Mouse (Mus musculus): ENCODE results near the gene Fbxw9. TPM values are rescaled to one million over a fixed set of nuclear protein-coding genes. Genes with fewer than 3 reads are reported as not detected.

The Fbxw9 gene
- polyA plus RNA-seq, 1 experiment: 32.6 TPM

DNA sequence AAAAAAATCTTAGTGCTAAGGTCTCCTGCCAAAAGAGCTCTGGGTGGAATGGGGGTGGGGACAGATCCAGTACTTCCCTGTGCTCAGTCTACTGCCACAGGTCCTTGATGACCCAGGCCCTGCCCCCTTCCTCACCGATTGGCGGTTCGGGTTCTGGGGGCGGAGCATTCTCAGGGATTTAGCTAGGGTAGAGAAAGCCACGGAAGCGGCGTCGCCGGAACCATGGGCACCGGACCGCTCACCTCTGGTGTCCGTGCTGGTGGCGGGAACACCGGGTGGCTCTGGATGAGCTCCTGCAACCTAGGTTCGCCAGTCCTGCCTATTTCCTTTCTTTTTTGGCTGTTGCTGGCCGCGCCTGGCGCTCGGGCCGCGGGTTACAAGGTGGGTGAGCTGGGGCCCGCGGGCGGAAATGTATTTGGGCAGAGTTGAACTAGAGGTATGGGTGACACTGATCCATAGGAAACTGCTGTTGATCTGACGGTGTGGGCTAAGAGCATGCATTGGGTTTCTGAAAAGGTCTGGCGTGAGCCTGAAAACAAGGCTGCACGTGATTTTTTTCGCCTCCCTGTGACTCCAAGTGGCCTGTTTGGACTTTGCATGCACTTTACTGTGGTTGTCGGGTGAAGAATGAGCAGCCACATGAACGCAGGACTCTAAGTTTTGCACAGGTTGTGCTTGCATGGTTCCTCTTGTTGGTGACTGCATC, 23.4 kb downstream of the Fbxw9 start, which contains the start of gene Man2b1:
Gene Man2b1, plus strand, starts transcription at position 163 of the 706 bp plus-strand sequence.
- H3K27ac ChIP-seq (ENCODE audit: insufficient read depth, low read depth, low read length): peak within 1 kb of the TSS; percentile 48
- under 1% methylated on average over 30 of the region's 30 CpGs for WGBS
- peak within 1 kb of the TSS; percentile 59 for H3K4me3 ChIP-seq (ENCODE audit: insufficient read depth, low read depth, low read length)
- no peaks in the 10 kb centered on the region for H3K36me3 ChIP-seq (ENCODE audit: control insufficient read depth, insufficient read depth, low read length)
- no peaks in the 10 kb centered on the region for H3K27me3 ChIP-seq (replicated peaks; ENCODE audit: control insufficient read depth, insufficient read depth, low read length)
- TF ChIP-seq CTCF (conservative IDR thresholded peaks at IDR 0.05; ENCODE audit: insufficient read depth, insufficient read length, low read depth, low read length): peak; percentile 44
- TF ChIP-seq POLR2A (IDR thresholded peaks at IDR 0.05; ENCODE audit: low read depth, low read length): peak; percentile 87
- peaks cover 15% of the 10 kb centered on the region for H3K4me1 ChIP-seq (ENCODE audit: control insufficient read depth, insufficient read depth, low read length)
- peak; percentile 98 for DNase-seq

DNA sequence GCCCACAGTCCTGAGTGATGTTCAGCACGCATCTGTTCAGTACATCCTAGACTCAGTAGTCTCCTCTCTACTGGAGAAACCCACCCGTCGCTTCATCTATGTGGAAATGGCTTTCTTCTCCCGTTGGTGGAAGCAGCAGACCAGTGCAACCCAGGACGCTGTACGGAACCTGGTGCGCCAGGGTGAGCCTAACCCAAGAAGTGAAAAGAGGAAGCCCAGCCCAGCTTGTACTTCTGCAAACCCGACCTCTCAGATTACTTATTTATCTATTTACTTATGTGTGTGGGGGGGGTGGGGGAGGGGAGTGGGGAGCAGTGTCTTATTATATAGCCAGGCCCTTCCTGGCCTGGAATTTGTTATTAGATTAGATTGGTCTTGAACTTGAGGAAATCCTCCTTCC, 24.8 kb downstream of the Fbxw9 start:
- Histone ChIP-seq H3K36me3 (ENCODE audit: control insufficient read depth, insufficient read depth, low read length) (no peaks in the 10 kb centered on the region), H3K27me3 (replicated peaks; ENCODE audit: control insufficient read depth, insufficient read depth, low read length) (no peaks in the 10 kb centered on the region), H3K27ac (ENCODE audit: insufficient read depth, low read depth, low read length) (no peak overlapping the region), H3K4me3 (ENCODE audit: insufficient read depth, low read depth, low read length) (no peak overlapping the region), H3K4me1 (ENCODE audit: control insufficient read depth, insufficient read depth, low read length) (peaks cover 12% of the 10 kb centered on the region)
- DNase-seq: no peak
- 74% methylated on average over 8 of the region's 8 CpGs for WGBS
- no peak for TF ChIP-seq CTCF (conservative IDR thresholded peaks at IDR 0.05; ENCODE audit: insufficient read depth, insufficient read length, low read depth, low read length)
- no peak for TF ChIP-seq POLR2A (IDR thresholded peaks at IDR 0.05; ENCODE audit: low read depth, low read length)

DNA sequence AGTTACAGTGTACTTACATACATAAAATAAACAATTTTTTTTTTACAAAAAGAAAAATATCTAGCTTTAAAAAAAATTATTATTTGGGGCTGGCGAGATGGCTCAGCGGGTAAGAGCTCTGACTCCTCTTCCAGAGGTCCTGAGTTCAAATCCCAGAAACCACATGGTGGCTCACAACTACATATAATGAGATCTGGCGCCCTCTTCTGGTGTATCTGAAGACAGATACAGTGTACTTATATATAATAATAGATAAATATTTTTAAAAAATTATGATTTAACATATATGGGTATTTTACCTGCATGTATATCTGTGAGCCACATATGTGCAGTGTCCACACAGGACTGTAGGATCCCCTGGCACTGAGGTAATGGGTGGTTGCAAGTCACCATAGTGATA, 26.4 kb downstream of the Fbxw9 start:
- WGBS: 83% methylated on average over 3 of the region's 3 CpGs

DNA sequence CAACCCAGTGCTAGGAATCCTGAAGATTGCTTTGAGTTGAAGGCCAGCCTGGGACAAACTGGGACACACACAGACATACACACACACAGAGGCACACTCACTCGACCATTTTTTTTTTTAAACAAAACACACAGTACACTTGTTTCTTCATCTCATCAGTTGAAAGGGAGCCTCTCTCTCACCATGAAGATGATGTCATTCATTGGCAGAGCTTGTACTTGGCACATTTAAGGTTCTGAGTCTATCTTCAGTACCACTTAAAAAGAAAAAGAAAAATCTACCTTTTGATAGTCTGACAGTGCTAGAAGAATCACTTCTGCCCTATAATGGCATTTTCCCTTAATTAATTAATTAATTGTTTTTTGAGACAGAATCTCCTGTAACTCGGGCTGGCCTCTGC, 28.9 kb downstream of the Fbxw9 start:
- WGBS: 88% methylated on average over 2 of the region's 2 CpGs
- no peak for DNase-seq
- H3K4me1 ChIP-seq (ENCODE audit: control insufficient read depth, insufficient read depth, low read length): no peaks in the 10 kb centered on the region; the same call in 1 of the 2 replicates
- H3K27me3 ChIP-seq (replicated peaks; ENCODE audit: control insufficient read depth, insufficient read depth, low read length): no peaks in the 10 kb centered on the region
- no peaks in the 10 kb centered on the region for H3K36me3 ChIP-seq (ENCODE audit: control insufficient read depth, insufficient read depth, low read length)
- no peak for TF ChIP-seq CTCF (conservative IDR thresholded peaks at IDR 0.05; ENCODE audit: insufficient read depth, insufficient read length, low read depth, low read length)
- no peak for TF ChIP-seq POLR2A (IDR thresholded peaks at IDR 0.05; ENCODE audit: low read depth, low read length)
- no peak overlapping the region for H3K27ac ChIP-seq (ENCODE audit: insufficient read depth, low read depth, low read length)
- H3K4me3 ChIP-seq (ENCODE audit: insufficient read depth, low read depth, low read length): no peak overlapping the region

More for the DNA sequence above, 26.4 kb downstream of the Fbxw9 start:
- no peak for DNase-seq
- Histone ChIP-seq H3K4me3 (ENCODE audit: insufficient read depth, low read depth, low read length) (no peak overlapping the region), H3K27me3 (replicated peaks; ENCODE audit: control insufficient read depth, insufficient read depth, low read length) (no peaks in the 10 kb centered on the region), H3K27ac (ENCODE audit: insufficient read depth, low read depth, low read length) (no peak overlapping the region), H3K36me3 (ENCODE audit: control insufficient read depth, insufficient read depth, low read length) (no peaks in the 10 kb centered on the region), H3K4me1 (ENCODE audit: control insufficient read depth, insufficient read depth, low read length) (peaks cover 8% of the 10 kb centered on the region)
- TF ChIP-seq CTCF (conservative IDR thresholded peaks at IDR 0.05; ENCODE audit: insufficient read depth, insufficient read length, low read depth, low read length): no peak
- TF ChIP-seq POLR2A (IDR thresholded peaks at IDR 0.05; ENCODE audit: low read depth, low read length): no peak

DNA sequence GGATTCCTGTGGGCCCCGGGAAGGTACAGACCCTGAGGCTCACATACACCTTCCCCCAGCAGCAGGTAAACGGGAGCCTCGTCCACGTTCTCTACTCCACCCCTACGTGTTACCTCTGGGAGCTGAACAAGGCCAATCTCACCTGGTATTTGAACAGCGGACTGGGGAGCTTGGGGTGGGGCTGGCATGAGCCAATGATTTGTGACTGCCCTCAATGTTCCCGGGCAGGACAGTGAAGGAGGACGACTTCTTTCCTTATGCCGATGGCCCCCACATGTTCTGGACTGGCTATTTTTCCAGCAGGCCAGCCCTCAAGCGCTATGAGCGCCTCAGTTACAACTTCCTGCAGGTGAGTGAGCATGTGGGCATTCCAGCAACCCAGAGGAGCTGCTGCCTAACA, 31.0 kb downstream of the Fbxw9 start:
- Histone ChIP-seq H3K27me3 (replicated peaks; ENCODE audit: control insufficient read depth, insufficient read depth, low read length) (no peaks in the 10 kb centered on the region), H3K4me1 (ENCODE audit: control insufficient read depth, insufficient read depth, low read length) (no peaks in the 10 kb centered on the region), H3K4me3 (ENCODE audit: insufficient read depth, low read depth, low read length) (no peak overlapping the region), H3K36me3 (ENCODE audit: control insufficient read depth, insufficient read depth, low read length) (no peaks in the 10 kb centered on the region), H3K27ac (ENCODE audit: insufficient read depth, low read depth, low read length) (no peak overlapping the region)
- TF ChIP-seq POLR2A (IDR thresholded peaks at IDR 0.05; ENCODE audit: low read depth, low read length) (no peak), CTCF (conservative IDR thresholded peaks at IDR 0.05; ENCODE audit: insufficient read depth, insufficient read length, low read depth, low read length) (no peak)
- DNase-seq: no peak
- 90% methylated on average over 11 of the region's 11 CpGs for WGBS

DNA sequence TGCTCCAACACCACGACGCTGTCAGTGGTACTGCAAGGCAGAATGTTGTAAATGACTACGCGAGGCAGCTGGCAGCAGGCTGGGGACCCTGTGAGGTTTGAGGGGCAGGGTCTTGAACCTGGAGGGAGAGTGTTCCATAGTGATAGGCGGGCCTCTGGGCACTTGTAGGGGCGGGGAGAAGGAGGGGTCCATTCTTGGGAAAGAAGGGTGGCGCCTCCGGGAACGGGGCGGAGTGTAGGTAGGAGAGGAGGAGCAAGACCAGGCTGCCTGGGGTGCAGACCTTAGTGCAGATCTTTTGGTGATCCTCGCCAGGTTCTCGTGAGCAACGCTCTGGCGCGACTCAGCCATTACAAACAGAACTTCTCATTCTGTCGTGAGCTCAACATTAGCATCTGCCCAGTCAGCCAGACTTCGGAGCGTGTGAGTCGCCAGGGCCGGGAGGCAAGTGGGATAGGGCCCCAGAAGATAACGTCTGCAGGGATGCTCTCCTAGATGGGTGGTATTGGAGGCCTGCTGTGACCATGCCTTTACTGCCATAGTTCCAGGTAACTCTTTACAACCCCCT, 31.8 kb downstream of the Fbxw9 start:
- H3K4me1 ChIP-seq (ENCODE audit: control insufficient read depth, insufficient read depth, low read length): no peaks in the 10 kb centered on the region
- H3K36me3 ChIP-seq (ENCODE audit: control insufficient read depth, insufficient read depth, low read length): no peaks in the 10 kb centered on the region; the same call in 1 of the 2 replicates
- no peak for TF ChIP-seq POLR2A (IDR thresholded peaks at IDR 0.05; ENCODE audit: low read depth, low read length)
- no peak for TF ChIP-seq CTCF (conservative IDR thresholded peaks at IDR 0.05; ENCODE audit: insufficient read depth, insufficient read length, low read depth, low read length)
- no peak overlapping the region for H3K27ac ChIP-seq (ENCODE audit: insufficient read depth, low read depth, low read length)
- no peak for DNase-seq
- WGBS: 62% methylated on average over 21 of the region's 21 CpGs
- H3K27me3 ChIP-seq (replicated peaks; ENCODE audit: control insufficient read depth, insufficient read depth, low read length): no peaks in the 10 kb centered on the region
- H3K4me3 ChIP-seq (ENCODE audit: insufficient read depth, low read depth, low read length): no peak overlapping the region

DNA sequence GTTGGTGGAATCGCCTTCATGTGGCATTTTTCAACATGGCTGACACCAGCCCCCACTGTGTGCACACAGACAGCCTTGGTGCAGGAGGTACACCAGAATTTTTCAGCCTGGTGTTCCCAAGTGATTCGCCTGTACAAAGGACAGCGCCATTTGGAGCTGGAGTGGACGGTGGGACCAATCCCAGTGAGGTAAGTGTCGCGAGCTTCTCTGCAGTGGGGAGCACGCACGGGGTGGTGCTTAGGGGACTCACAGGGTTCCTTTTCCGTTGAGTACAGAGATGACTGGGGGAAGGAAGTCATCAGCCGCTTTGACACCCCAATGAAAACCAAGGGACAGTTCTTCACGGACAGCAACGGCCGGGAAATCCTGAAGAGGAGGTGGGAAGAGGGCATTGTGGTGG, 35.2 kb downstream of the Fbxw9 start:
- no peak overlapping the region for H3K27ac ChIP-seq (ENCODE audit: insufficient read depth, low read depth, low read length)
- H3K27me3 ChIP-seq (replicated peaks; ENCODE audit: control insufficient read depth, insufficient read depth, low read length): no peaks in the 10 kb centered on the region
- H3K36me3 ChIP-seq (ENCODE audit: control insufficient read depth, insufficient read depth, low read length): no peaks in the 10 kb centered on the region; the same call in 1 of the 2 replicates
- WGBS: 91% methylated on average over 13 of the region's 13 CpGs
- no peak for DNase-seq
- no peak for TF ChIP-seq CTCF (conservative IDR thresholded peaks at IDR 0.05; ENCODE audit: insufficient read depth, insufficient read length, low read depth, low read length)
- H3K4me1 ChIP-seq (ENCODE audit: control insufficient read depth, insufficient read depth, low read length): no peaks in the 10 kb centered on the region
- H3K4me3 ChIP-seq (ENCODE audit: insufficient read depth, low read depth, low read length): no peak overlapping the region

All from kidney, adult 2 months (tissue).